27 mouse cellular contexts compared by ENCODE assay signal in genomic region chr3:41597036-41597435, GRCm38 (mm10). TPM values are rescaled to one million over a fixed set of nuclear protein-coding genes. Genes with fewer than 3 reads are reported as not detected.
DNase-seq lines count a peak whose midpoint lies in the region; ATAC-seq and TF ChIP-seq lines count a peak whose summit lies in the region.
"Had no signal": no experiment of that assay in that cellular context is flagged by ENCODE, and none has a peak within 500 bp of the region (broad histone marks: within the 10 kb centered on the region; RNA-seq: fewer than 3 reads in every experiment).

No protein-coding gene starts in this region.

- H3K9ac ChIP-seq in liver, embryonic 11.5 days (ENCODE audit: low read depth, low read length), result no peak overlapping the region
- H3K9ac ChIP-seq in liver, postnatal 0 days (replicated peaks), result no peak overlapping the region
- H3K9ac ChIP-seq in liver, embryonic 14.5 days (replicated peaks), result no peak overlapping the region
- no peak overlapping the region for H3K9ac ChIP-seq in midbrain, embryonic 13.5 days (replicated peaks)
- H3K9ac ChIP-seq: embryonic facial prominence, embryonic 12.5 days; embryonic facial prominence, embryonic 15.5 days; forebrain, postnatal 0 days; heart, embryonic 12.5 days; heart, embryonic 15.5 days; hindbrain, embryonic 13.5 days had no signal

- ATAC-seq in liver, embryonic 11.5 days (replicated peaks; ENCODE audit: low FRiP score), result peak; percentile 79
- ATAC-seq in liver, postnatal 0 days, result no peak
- peak; percentile 51; the same call in 1 of the 2 replicates for ATAC-seq in liver, embryonic 14.5 days (ENCODE audit: insufficient read depth)
- ATAC-seq in midbrain, embryonic 13.5 days, result no peak
- ATAC-seq: forebrain, embryonic 14.5 days; forebrain, postnatal 0 days; hindbrain, embryonic 16.5 days had no signal

- H3K4me1 ChIP-seq in liver, embryonic 11.5 days (replicated peaks; ENCODE audit: control insufficient read depth, insufficient read depth, low read length), result no peaks in the 10 kb centered on the region
- H3K4me1 ChIP-seq in liver, postnatal 0 days (ENCODE audit: insufficient read depth), result peaks cover 5% of the 10 kb centered on the region; the same call in 1 of the 2 replicates
- no peaks in the 10 kb centered on the region; a peak in 1 of 4 replicates for H3K4me1 ChIP-seq in liver, embryonic 14.5 days (replicated peaks; ENCODE audit: control insufficient read depth in 2 of 2, insufficient read depth in 2 of 2, low read length in 1 of 2)
- H3K4me1 ChIP-seq in midbrain, embryonic 13.5 days (replicated peaks), result no peaks in the 10 kb centered on the region
- H3K4me1 ChIP-seq: embryonic facial prominence, embryonic 12.5 days; hindbrain, embryonic 10.5 days had no signal

- H3K9me3 ChIP-seq in liver, embryonic 11.5 days (ENCODE audit: control insufficient read depth, low read length), result no peaks in the 10 kb centered on the region
- no peaks in the 10 kb centered on the region for H3K9me3 ChIP-seq in liver, postnatal 0 days (ENCODE audit: low read length)
- no peaks in the 10 kb centered on the region for H3K9me3 ChIP-seq in liver, embryonic 14.5 days (ENCODE audit: control insufficient read depth, low read length)
- no peaks in the 10 kb centered on the region for H3K9me3 ChIP-seq in midbrain, embryonic 13.5 days
- H3K9me3 ChIP-seq: embryonic facial prominence, embryonic 12.5 days; embryonic facial prominence, embryonic 15.5 days; G1E; heart, embryonic 12.5 days; heart, embryonic 15.5 days; hindbrain, embryonic 10.5 days; hindbrain, embryonic 13.5 days had no signal

- H3K4me3 ChIP-seq in liver, embryonic 11.5 days (ENCODE audit: low read depth, low read length), result no peak overlapping the region
- no peak overlapping the region for H3K4me3 ChIP-seq in liver, postnatal 0 days (ENCODE audit: low read depth, low read length)
- H3K4me3 ChIP-seq in liver, embryonic 14.5 days (ENCODE audit: insufficient read depth in 1 of 2, low read depth in 2 of 2, low read length in 2 of 2), result no peak overlapping the region
- no peak overlapping the region for H3K4me3 ChIP-seq in midbrain, embryonic 13.5 days (replicated peaks)
- H3K4me3 ChIP-seq: embryonic facial prominence, embryonic 12.5 days; embryonic facial prominence, embryonic 15.5 days; gastrocnemius, adult 2 months; heart, embryonic 12.5 days; heart, embryonic 15.5 days; hindbrain, embryonic 10.5 days; hindbrain, embryonic 13.5 days had no signal

- TF ChIP-seq CTCF in liver, postnatal 0 days (IDR thresholded peaks at IDR 0.05; ENCODE audit: low read depth), result no peak
- no peak for TF ChIP-seq CTCF in liver, embryonic 14.5 days (IDR thresholded peaks at IDR 0.05; ENCODE audit: low read depth)

- WGBS in liver, embryonic 11.5 days, result 78% methylated on average over 8 of the region's 8 CpGs
- WGBS in liver, postnatal 0 days (ENCODE audit: insufficient replicate concordance), result 85% methylated on average over 8 of the region's 8 CpGs
- WGBS in liver, embryonic 14.5 days (ENCODE audit: insufficient replicate concordance), result 62% methylated on average over 8 of the region's 8 CpGs
- WGBS in midbrain, embryonic 13.5 days, result 95% methylated on average over 8 of the region's 8 CpGs

- no peak for TF ChIP-seq EP300 in liver, postnatal 0 days (IDR thresholded peaks at IDR 0.05; ENCODE audit: low read depth)
- TF ChIP-seq EP300 in liver, embryonic 14.5 days (IDR thresholded peaks at IDR 0.05; ENCODE audit: low read depth), result no peak

- no peak for DNase-seq in liver, embryonic 11.5 days (ENCODE audit: low spot score)
- DNase-seq in liver, postnatal 0 days, result no peak
- peak; percentile 9 for DNase-seq in c-Kit-positive CD71-positive TER-119-negative erythroid progenitor cells, embryonic 14.5 days (ENCODE audit: low read depth)
- DNase-seq in liver, embryonic 14.5 days (ENCODE audit: low read depth in 3 of 3, low spot score in 3 of 3), result no peak
- no peak for DNase-seq in gastrocnemius, postnatal 10 days
- DNase-seq: adrenal gland, adult 2 months; adrenal gland, postnatal 14 days; cerebellum, adult 11 months; cerebellum, adult 2 months; cerebellum, adult 9-11 months; cerebellum, postnatal 25 days; forebrain, postnatal 0 days; gastrocnemius, adult 2 months; gastrocnemius, postnatal 25 days; heart, adult 18-20 months; heart, postnatal 10 days; heart, postnatal 36 days had no signal

- H3K4me2 ChIP-seq in liver, embryonic 11.5 days, result no peak overlapping the region
- H3K4me2 ChIP-seq in liver, postnatal 0 days (ENCODE audit: low read depth, low read length), result no peak overlapping the region
- no peak overlapping the region for H3K4me2 ChIP-seq in liver, embryonic 14.5 days (ENCODE audit: low read depth)
- no peak overlapping the region for H3K4me2 ChIP-seq in midbrain, embryonic 13.5 days (replicated peaks)
- H3K4me2 ChIP-seq: embryonic facial prominence, embryonic 12.5 days; embryonic facial prominence, embryonic 15.5 days; heart, embryonic 12.5 days; heart, embryonic 15.5 days; hindbrain, embryonic 13.5 days had no signal

- H3K27me3 ChIP-seq in liver, embryonic 11.5 days (replicated peaks; ENCODE audit: control insufficient read depth, insufficient read depth, low read length), result no peaks in the 10 kb centered on the region
- H3K27me3 ChIP-seq in liver, postnatal 0 days (ENCODE audit: insufficient read depth, low read length), result no peaks in the 10 kb centered on the region
- no peaks in the 10 kb centered on the region for H3K27me3 ChIP-seq in liver, embryonic 14.5 days (ENCODE audit: control insufficient read depth, insufficient read depth, low read length)
- H3K27me3 ChIP-seq in midbrain, embryonic 13.5 days, result no peaks in the 10 kb centered on the region
- H3K27me3 ChIP-seq: embryonic facial prominence, embryonic 12.5 days; embryonic facial prominence, embryonic 15.5 days; heart, embryonic 12.5 days; heart, embryonic 15.5 days; hindbrain, embryonic 13.5 days had no signal

- H3K27ac ChIP-seq in liver, embryonic 11.5 days (ENCODE audit: low read depth, low read length), result 0 out of 2 replicates have a peak overlapping the region, but pooled peaks have one; percentile 17
- H3K27ac ChIP-seq in liver, postnatal 0 days (ENCODE audit: low read depth), result no peak overlapping the region
- no peak overlapping the region for H3K27ac ChIP-seq in liver, embryonic 14.5 days
- H3K27ac ChIP-seq in midbrain, embryonic 13.5 days, result no peak overlapping the region
- H3K27ac ChIP-seq: embryonic facial prominence, embryonic 12.5 days; embryonic facial prominence, embryonic 15.5 days; gastrocnemius, adult 2 months; heart, embryonic 15.5 days; hindbrain, embryonic 10.5 days; hindbrain, embryonic 13.5 days had no signal

- peaks cover 15% of the 10 kb centered on the region for H3K36me3 ChIP-seq in liver, embryonic 11.5 days (ENCODE audit: control insufficient read depth, insufficient read depth, low read length)
- peaks cover 70% of the 10 kb centered on the region for H3K36me3 ChIP-seq in liver, postnatal 0 days (replicated peaks; ENCODE audit: insufficient read depth, low read length)
- peaks cover 60% of the 10 kb centered on the region for H3K36me3 ChIP-seq in liver, embryonic 14.5 days (replicated peaks; ENCODE audit: control insufficient read depth, insufficient read depth, low read depth)
- peaks cover 56% of the 10 kb centered on the region for H3K36me3 ChIP-seq in midbrain, embryonic 13.5 days

RNA-seq across cellular contexts. Expression of gene Jade1, which starts 41.5 kb away (rescaled TPM):
- 16.7 and 18.6 TPM in 2 replicates for polyA plus RNA-seq in liver, embryonic 11.5 days (2014; fragmentation: Nextera tagmentation; extraction: Ambion mirVana)
- polyA plus RNA-seq in liver, postnatal 0 days (2015; fragmentation: Nextera tagmentation; extraction: Ambion mirVana), result 6.8 and 7.2 TPM in 2 replicates
- polyA plus RNA-seq in liver, embryonic 14.5 days (2012; rRNA removed), result 2.6 and 4.5 TPM in 2 replicates
- 6.1 and 7.8 TPM in 2 replicates for polyA plus RNA-seq in liver, embryonic 14.5 days (2014; fragmentation: Nextera tagmentation; extraction: Ambion mirVana)
- polyA plus RNA-seq in midbrain, embryonic 13.5 days (2015; fragmentation: Nextera tagmentation; extraction: Ambion mirVana), result 10.5 and 13.2 TPM in 2 replicates
- total RNA-seq in gastrocnemius, postnatal 10 days (2021), result 10 to 100 TPM; 26.0 to 31.1 TPM

Comparison
In these comparisons a context has a peak if more than half of its experiments do, and no peak if none do; other contexts are left out.
1. ATAC-seq: peak in liver, embryonic 11.5 days (single experiment) and liver, embryonic 14.5 days (single experiment); none in liver, postnatal 0 days (single experiment) and midbrain, embryonic 13.5 days (single experiment).